Mouse (Mus musculus) testis, adult 2 months (tissue): ENCODE measurements around the gene Slc15a1.

Experiments
- CTCF ChIP-seq: fragments of 200-500 bp; IDR thresholded peaks from 2 replicates; pipeline ENCODE4 v1.5.1; 2012; ENCODE audit warnings: low read depth, mild to moderate bottlenecking, inconsistent platforms, low read length, moderate library complexity; ENCODE audit not compliant: control insufficient read depth, insufficient read depth, insufficient replicate concordance
- POLR2A ChIP-seq: fragments of 200-500 bp; IDR thresholded peaks from 2 replicates; pipeline ENCODE4 v1.6.1; 2012; ENCODE audit warnings: low read depth, mild to moderate bottlenecking, inconsistent platforms, low read length, moderate library complexity; ENCODE audit not compliant: control insufficient read depth

GRCm38 (mm10) chr14:121500577-121500976 is 4.5 kb downstream of the Slc15a1 start:
- TF ChIP-seq POLR2A = no peak
- TF ChIP-seq CTCF = no peak
